Mouse (Mus musculus) liver, embryonic 18 days (tissue): ENCODE results near the gene Vmn1r23. TPM values are rescaled to one million over a fixed set of nuclear protein-coding genes. Genes with fewer than 3 reads are reported as not detected.

Source experiments
- polyA plus RNA-seq: library from polyadenylated mRNA; depleted of rRNA; stranded (reverse); fragments of >200 nt; gene quantifications from 2 replicates; pipeline ENCODE4 v1.2.3, GENCODE M21; 2012; rRNA removed

The Vmn1r23 gene
- polyA plus RNA-seq: not detected in 2 replicates

DNA sequence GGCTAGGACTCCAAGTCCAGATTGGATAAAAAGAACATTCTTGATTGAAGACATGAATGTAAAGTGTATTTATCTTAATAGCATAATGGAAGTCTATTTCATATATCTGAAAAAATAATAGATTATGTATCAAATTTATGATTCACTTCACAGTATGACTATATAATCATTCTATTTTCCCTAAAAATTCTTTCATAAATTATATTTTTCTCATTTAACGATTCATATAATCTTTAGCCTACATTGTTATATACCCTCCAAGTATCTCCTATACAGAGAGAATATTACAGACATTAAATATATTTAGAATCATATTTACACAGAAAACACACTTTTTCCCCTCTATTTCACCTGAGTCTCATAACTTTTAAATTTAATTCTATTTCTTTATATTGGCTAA lies at the start of gene Vmn1r23:
Gene Vmn1r23 (minus strand): TSS at position 101 of the 400 bp plus-strand sequence.

DNA sequence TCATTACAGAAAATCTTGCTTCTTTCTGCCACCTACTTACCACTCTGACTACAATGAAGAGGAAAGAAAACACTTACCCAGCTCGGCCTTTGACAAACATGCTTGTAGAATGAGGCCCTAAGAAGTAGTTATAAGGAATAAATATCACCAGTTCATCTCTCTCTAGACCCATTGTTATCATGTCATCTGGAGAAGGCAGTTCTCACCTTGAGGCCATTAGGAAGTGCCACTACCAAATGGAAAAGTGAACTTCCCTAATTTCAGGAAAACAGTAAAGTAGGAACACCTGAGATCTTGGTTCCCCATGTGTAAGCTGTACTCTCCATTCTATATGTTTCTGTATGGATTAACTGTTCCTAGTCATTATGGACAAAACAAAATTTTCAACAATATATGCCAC lies 34.8 kb upstream of the Vmn1r23 start, which contains the start of gene Vmn1r24:
Gene Vmn1r24 (minus strand): TSS at position 101 of the 400 bp plus-strand sequence.

DNA sequence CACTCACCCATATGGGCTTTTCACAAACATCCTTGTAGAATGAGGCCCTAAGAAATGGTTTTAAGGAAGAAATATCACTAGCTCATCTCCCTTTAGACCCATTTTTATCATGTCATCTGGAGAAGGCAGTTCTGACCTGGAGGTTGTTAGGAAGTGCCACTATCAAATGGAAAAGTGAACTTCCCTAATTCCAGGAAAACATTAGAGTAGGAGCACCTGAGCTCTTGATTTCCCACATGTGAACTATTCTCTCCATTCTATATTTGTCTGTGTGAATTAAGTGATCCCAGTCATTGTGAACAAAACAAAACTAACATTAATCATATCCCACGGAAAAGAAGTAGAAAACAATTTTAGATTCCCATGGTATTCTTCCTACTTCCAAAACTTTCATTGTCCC lies 18.7 kb downstream of the Vmn1r23 start, which contains the start of gene Vmn1r22:
Gene Vmn1r22 (minus strand): TSS at position 101 of the 400 bp plus-strand sequence.

Other genes starting within 250 kb of the Vmn1r23 start
- gene Pyurf, start 234.8 kb downstream of the Vmn1r23 start, polyA plus RNA-seq: 9.2 and 10.2 TPM in 2 replicates
- 4.5 and 4.6 TPM in 2 replicates for gene Lancl2, start 224.3 kb downstream of the Vmn1r23 start, polyA plus RNA-seq
- gene Vopp1, start 101.7 kb downstream of the Vmn1r23 start, polyA plus RNA-seq: 19.5 and 21.8 TPM in 2 replicates
- not detected in 2 replicates for gene Vmn1r21, start 76.5 kb downstream of the Vmn1r23 start, polyA plus RNA-seq
- not detected in 2 replicates for gene Vmn1r22, start 18.8 kb downstream of the Vmn1r23 start, polyA plus RNA-seq
- gene Vmn1r24, start 34.7 kb upstream of the Vmn1r23 start, polyA plus RNA-seq: not detected in 2 replicates
- not detected in 2 replicates for gene Vmn1r25, start 54.0 kb upstream of the Vmn1r23 start, polyA plus RNA-seq
- not detected in 2 replicates for gene Vmn1r26, start 88.3 kb upstream of the Vmn1r23 start, polyA plus RNA-seq